Mouse (Mus musculus): ENCODE measurements at regions not wholly inside any gene's neighbourhood (a gene's known extent, or its start where the extent isn't known, plus 50 kb on each side); places are given as distances from the start of the nearest gene placed in this dataset.

DNA sequence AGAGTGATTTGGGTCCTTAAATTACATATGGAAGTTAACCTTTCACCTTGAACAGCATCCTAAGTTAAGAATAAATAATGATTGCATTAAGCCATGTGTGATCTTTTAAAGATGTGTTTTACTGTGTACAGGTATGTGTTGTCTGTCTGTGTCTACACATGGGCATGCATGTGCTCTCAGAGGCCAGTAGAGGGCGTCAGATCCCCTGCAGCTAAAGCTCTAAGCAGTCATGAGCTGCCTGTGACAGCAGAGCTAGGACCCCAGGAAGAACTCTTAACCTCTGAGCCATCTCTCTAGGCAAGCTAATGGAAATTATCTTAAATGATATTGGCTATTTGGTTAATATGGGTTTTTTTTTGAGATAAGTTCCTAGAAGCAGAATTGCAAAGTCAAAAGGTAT lies 285.9 kb upstream of the Npvf start:
- no peak for TF ChIP-seq POLR2A (IDR thresholded peaks at IDR 0.05; ENCODE audit: low read depth, low read length)
- no peak for TF ChIP-seq CTCF (IDR thresholded peaks at IDR 0.05; ENCODE audit: extremely low read depth, insufficient read depth, insufficient read length, insufficient replicate concordance)
